Mouse (Mus musculus): ENCODE measurements at regions not wholly inside any gene's neighbourhood (a gene's known extent, or its start where the extent isn't known, plus 50 kb on each side); places are given as distances from the start of the nearest gene placed in this dataset.
A peak's percentile ranks its signal among the peaks of the same experiment; 100 is the strongest.

DNA sequence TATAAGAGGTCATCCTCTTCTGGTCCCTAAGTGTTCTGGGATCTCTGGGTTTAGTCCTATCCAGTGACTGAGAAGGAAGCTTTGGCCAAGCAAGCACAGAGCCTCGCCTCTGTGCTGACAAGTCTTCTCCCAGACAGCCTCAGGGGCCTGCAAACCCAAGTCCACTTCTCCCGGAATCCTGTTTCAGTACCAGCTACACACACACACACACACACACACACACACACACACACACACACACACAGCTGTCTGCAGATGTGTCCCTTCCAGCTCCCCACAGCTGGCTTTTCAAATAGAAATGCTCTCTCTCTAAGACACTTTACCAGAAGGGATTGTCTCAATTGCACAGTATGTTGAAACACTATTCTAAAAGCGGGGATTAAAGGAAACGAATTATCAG is 296.7 kb downstream of the Sorl1 start:
- Histone ChIP-seq H3K4me1 (replicated peaks) (peaks cover 5% of the 10 kb centered on the region; the same call in 1 of the 2 replicates), H3K27ac (ENCODE audit: poor library complexity, severe bottlenecking) (no peak overlapping the region), H3K4me3 (no peak overlapping the region), H3K4me2 (no peak overlapping the region), H3K9me3 (replicated peaks) (no peaks in the 10 kb centered on the region), H3K27me3 (replicated peaks) (no peaks in the 10 kb centered on the region), H3K9ac (no peak overlapping the region), H3K36me3 (no peaks in the 10 kb centered on the region)
- 53% methylated on average over 4 of the region's 4 CpGs for WGBS
- ATAC-seq (ENCODE audit: insufficient number of reproducible peaks, low FRiP score): no peak

DNA sequence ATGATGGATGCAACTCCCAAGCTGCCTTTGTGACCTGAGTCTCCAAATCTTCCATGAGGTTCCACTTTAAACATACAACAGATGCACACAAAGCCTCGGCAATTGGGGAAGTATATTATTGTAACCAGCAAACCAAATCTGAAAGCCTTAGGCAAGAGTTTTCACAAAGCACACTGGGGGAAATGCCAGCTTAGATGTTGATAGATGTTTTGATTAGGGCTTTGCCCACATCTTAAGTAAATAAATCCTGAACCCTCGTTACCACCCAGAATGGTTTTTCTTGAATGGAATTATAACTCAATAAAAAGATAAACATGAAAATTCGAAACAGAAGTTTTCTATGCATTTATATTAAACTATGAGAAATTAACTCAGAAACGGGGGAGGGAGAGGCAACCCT is 302.7 kb downstream of the Sorl1 start:
- Histone ChIP-seq H3K27me3 (replicated peaks) (no peaks in the 10 kb centered on the region), H3K36me3 (no peaks in the 10 kb centered on the region), H3K27ac (ENCODE audit: poor library complexity, severe bottlenecking) (no peak overlapping the region), H3K9me3 (replicated peaks) (no peaks in the 10 kb centered on the region), H3K4me1 (replicated peaks) (peaks cover 7% of the 10 kb centered on the region; the same call in 1 of the 2 replicates), H3K9ac (no peak overlapping the region), H3K4me2 (no peak overlapping the region), H3K4me3 (no peak overlapping the region)
- WGBS: 63% methylated on average over 4 of the region's 4 CpGs
- ATAC-seq (ENCODE audit: insufficient number of reproducible peaks, low FRiP score): no peak

GRCm38 (mm10) chr9:41817740-41818461 is 306.2 kb downstream of the Sorl1 start:
- Histone ChIP-seq H3K36me3 (no peaks in the 10 kb centered on the region), H3K4me2 (no peak overlapping the region), H3K9me3 (replicated peaks) (0 out of 2 replicates have a peak, but pooled peaks cover 3% of the 10 kb centered on the region), H3K27me3 (replicated peaks) (no peaks in the 10 kb centered on the region), H3K27ac (ENCODE audit: poor library complexity, severe bottlenecking) (no peak overlapping the region), H3K9ac (no peak overlapping the region), H3K4me1 (replicated peaks) (0 out of 2 replicates have a peak, but pooled peaks cover 2% of the 10 kb centered on the region), H3K4me3 (no peak overlapping the region)
- ATAC-seq (ENCODE audit: insufficient number of reproducible peaks, low FRiP score): no peak
- 51% methylated on average over 11 of the region's 11 CpGs for WGBS

DNA sequence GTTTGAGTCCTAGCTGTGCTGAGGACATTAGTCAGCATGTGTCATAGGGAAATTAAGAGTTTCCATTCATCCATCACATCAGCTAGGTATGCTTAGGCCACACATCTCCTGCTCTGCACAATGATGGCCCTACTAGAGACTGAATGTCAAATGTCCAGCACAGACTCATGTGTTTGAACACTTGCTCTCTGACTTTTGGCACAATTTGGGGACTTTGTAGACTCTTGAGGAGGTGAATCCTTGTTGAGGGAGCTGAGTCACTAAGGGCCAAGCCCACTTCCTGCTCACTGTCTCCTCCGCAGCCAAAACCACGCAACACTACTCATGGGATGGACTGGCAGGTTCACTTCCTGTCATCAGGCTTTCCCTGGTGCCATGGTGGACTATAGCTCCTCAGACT is 308.2 kb downstream of the Sorl1 start:
- Histone ChIP-seq H3K27me3 (replicated peaks) (no peaks in the 10 kb centered on the region), H3K4me1 (replicated peaks) (0 out of 2 replicates have a peak, but pooled peaks cover 2% of the 10 kb centered on the region), H3K27ac (ENCODE audit: poor library complexity, severe bottlenecking) (no peak overlapping the region), H3K9ac (no peak overlapping the region), H3K9me3 (replicated peaks) (0 out of 2 replicates have a peak, but pooled peaks cover 3% of the 10 kb centered on the region), H3K4me3 (no peak overlapping the region), H3K4me2 (no peak overlapping the region), H3K36me3 (no peaks in the 10 kb centered on the region)
- no peak for ATAC-seq (ENCODE audit: insufficient number of reproducible peaks, low FRiP score)
- WGBS: 88% methylated on average over 2 of the region's 2 CpGs

- H3K9ac ChIP-seq: no peak overlapping the region
- ATAC-seq (ENCODE audit: insufficient number of reproducible peaks, low FRiP score): no peak
- H3K4me1 ChIP-seq (replicated peaks): peaks cover 24% of the 10 kb centered on the region
- no peaks in the 10 kb centered on the region for H3K9me3 ChIP-seq (replicated peaks)
- H3K4me2 ChIP-seq: no peak overlapping the region
- H3K4me3 ChIP-seq: no peak overlapping the region
- WGBS: 77% methylated on average over 4 of the region's 4 CpGs
- no peaks in the 10 kb centered on the region for H3K36me3 ChIP-seq
- H3K27ac ChIP-seq (ENCODE audit: poor library complexity, severe bottlenecking): no peak overlapping the region
- H3K27me3 ChIP-seq (replicated peaks): no peaks in the 10 kb centered on the region
These were observed 314.8 kb downstream of the Sorl1 start for GRCm38 (mm10) chr9:41809291-41809690.

- no peak for ATAC-seq (ENCODE audit: insufficient number of reproducible peaks, low FRiP score)
- 67% methylated on average over 3 of the region's 3 CpGs for WGBS
- Histone ChIP-seq H3K4me2 (no peak overlapping the region), H3K27me3 (replicated peaks) (no peaks in the 10 kb centered on the region), H3K9ac (no peak overlapping the region), H3K36me3 (no peaks in the 10 kb centered on the region), H3K4me3 (no peak overlapping the region), H3K4me1 (replicated peaks) (peaks cover 24% of the 10 kb centered on the region), H3K27ac (ENCODE audit: poor library complexity, severe bottlenecking) (no peak overlapping the region), H3K9me3 (replicated peaks) (no peaks in the 10 kb centered on the region)
These were observed 315.3 kb downstream of the Sorl1 start for GRCm38 (mm10) chr9:41808791-41809190.

DNA sequence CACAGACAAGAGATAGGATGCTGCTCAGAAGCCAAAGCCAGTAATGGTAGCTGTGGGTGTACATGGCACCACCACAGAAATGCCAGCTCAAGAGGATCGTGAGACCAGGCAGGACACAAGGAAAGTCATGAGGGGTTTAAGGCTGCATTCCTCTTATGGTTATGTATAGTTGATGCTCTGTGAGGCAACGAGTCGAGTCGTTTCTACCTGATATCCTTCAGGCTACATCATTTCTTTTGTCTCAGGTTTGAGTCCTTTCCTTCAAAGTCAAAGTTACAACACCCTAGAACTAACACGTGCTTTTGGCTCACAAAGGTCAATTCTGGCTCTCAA is 317.8 kb downstream of the Sorl1 start:
- Histone ChIP-seq H3K4me2 (no peak overlapping the region), H3K36me3 (no peaks in the 10 kb centered on the region), H3K27ac (ENCODE audit: poor library complexity, severe bottlenecking) (peak overlapping the region; percentile 16; the same call in 1 of the 2 replicates), H3K4me3 (no peak overlapping the region), H3K4me1 (replicated peaks) (peaks cover 24% of the 10 kb centered on the region), H3K27me3 (replicated peaks) (no peaks in the 10 kb centered on the region), H3K9me3 (replicated peaks) (no peaks in the 10 kb centered on the region), H3K9ac (no peak overlapping the region)
- no peak for ATAC-seq (ENCODE audit: insufficient number of reproducible peaks, low FRiP score)
- 77% methylated on average over 5 of the region's 5 CpGs for WGBS

GRCm38 (mm10) chr9:41805491-41806288 is 318.4 kb downstream of the Sorl1 start:
- H3K4me3 ChIP-seq: no peak overlapping the region
- H3K27me3 ChIP-seq (replicated peaks): no peaks in the 10 kb centered on the region
- no peak for ATAC-seq (ENCODE audit: insufficient number of reproducible peaks, low FRiP score)
- H3K9ac ChIP-seq: no peak overlapping the region
- peak overlapping the region; percentile 11; the same call in 1 of the 2 replicates for H3K4me2 ChIP-seq
- peak overlapping the region; percentile 43 for H3K27ac ChIP-seq (ENCODE audit: poor library complexity, severe bottlenecking)
- no peaks in the 10 kb centered on the region for H3K36me3 ChIP-seq
- 43% methylated on average over 15 of the region's 15 CpGs for WGBS
- peaks cover 24% of the 10 kb centered on the region for H3K4me1 ChIP-seq (replicated peaks)
- no peaks in the 10 kb centered on the region for H3K9me3 ChIP-seq (replicated peaks)

- no peak overlapping the region for H3K4me3 ChIP-seq
- no peaks in the 10 kb centered on the region for H3K9me3 ChIP-seq (replicated peaks)
- H3K4me2 ChIP-seq: no peak overlapping the region
- H3K27ac ChIP-seq (ENCODE audit: poor library complexity, severe bottlenecking): no peak overlapping the region
- no peaks in the 10 kb centered on the region for H3K27me3 ChIP-seq (replicated peaks)
- H3K36me3 ChIP-seq: no peaks in the 10 kb centered on the region
- WGBS: 56% methylated on average over 10 of the region's 10 CpGs
- no peak overlapping the region for H3K9ac ChIP-seq
- peaks cover 24% of the 10 kb centered on the region for H3K4me1 ChIP-seq (replicated peaks)
- ATAC-seq (ENCODE audit: insufficient number of reproducible peaks, low FRiP score): no peak
These were observed 319.3 kb downstream of the Sorl1 start for GRCm38 (mm10) chr9:41804711-41805331.

GRCm38 (mm10) chr9:41803680-41804460 is 320.2 kb downstream of the Sorl1 start:
- Histone ChIP-seq H3K4me2 (no peak overlapping the region), H3K9ac (no peak overlapping the region), H3K4me3 (no peak overlapping the region), H3K36me3 (no peaks in the 10 kb centered on the region), H3K27ac (ENCODE audit: poor library complexity, severe bottlenecking) (no peak overlapping the region), H3K27me3 (replicated peaks) (no peaks in the 10 kb centered on the region), H3K4me1 (replicated peaks) (peaks cover 20% of the 10 kb centered on the region), H3K9me3 (replicated peaks) (no peaks in the 10 kb centered on the region)
- no peak for ATAC-seq (ENCODE audit: insufficient number of reproducible peaks, low FRiP score)
- 78% methylated on average over 11 of the region's 11 CpGs for WGBS

DNA sequence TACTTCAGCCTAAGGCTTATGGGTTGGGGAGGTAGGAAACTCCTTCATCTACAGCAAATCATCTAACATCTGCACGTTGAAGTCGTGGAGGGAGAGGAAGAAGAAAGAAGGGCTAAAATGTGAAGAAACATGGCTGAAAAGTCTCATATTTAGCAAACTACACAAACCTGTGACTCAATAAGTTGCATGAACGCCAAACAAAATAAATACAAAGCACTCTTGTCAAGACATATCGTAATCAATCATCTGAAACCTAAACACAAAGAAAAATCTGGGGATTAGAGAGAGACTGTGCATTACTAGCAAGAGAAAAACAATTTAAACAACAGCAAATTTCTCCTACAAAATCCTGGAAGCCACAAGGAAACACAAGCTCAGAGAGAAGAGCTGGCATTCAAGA is 322.7 kb downstream of the Sorl1 start:
- no peaks in the 10 kb centered on the region for H3K9me3 ChIP-seq (replicated peaks)
- WGBS: 85% methylated on average over 4 of the region's 4 CpGs
- no peak for ATAC-seq (ENCODE audit: insufficient number of reproducible peaks, low FRiP score)
- H3K4me1 ChIP-seq (replicated peaks): peaks cover 19% of the 10 kb centered on the region
- no peak overlapping the region for H3K4me2 ChIP-seq
- no peak overlapping the region for H3K4me3 ChIP-seq
- no peak overlapping the region for H3K27ac ChIP-seq (ENCODE audit: poor library complexity, severe bottlenecking)
- H3K27me3 ChIP-seq (replicated peaks): no peaks in the 10 kb centered on the region
- no peaks in the 10 kb centered on the region for H3K36me3 ChIP-seq
- no peak overlapping the region for H3K9ac ChIP-seq
